Mouse (Mus musculus) lung, adult 18-20 months (tissue): ENCODE data around the gene Eva1b.

Source experiments
- DNase-seq, 2 experiments: peaks; one replicate each; pipeline ENCODE4 v3.0.0; 2022; ENCODE audit warnings: mixed read lengths in 2 of 2

Gene Eva1b

GRCm38 (mm10) chr4:126147533-126148160, at the start of gene Eva1b:
Eva1b (plus strand) TSS chr4:126147744.
- DNase-seq: peak; percentile 76 to 78

GRCm38 (mm10) chr4:126099365-126099764, 48.2 kb upstream of the Eva1b start:
- no peak for DNase-seq

- DNase-seq: no peak
Measured at GRCm38 (mm10) chr4:126100764-126101163, 46.8 kb upstream of the Eva1b start.

GRCm38 (mm10) chr4:126102061-126102841, 45.3 kb upstream of the Eva1b start:
- DNase-seq: peak; percentile 67 to 68

DNA sequence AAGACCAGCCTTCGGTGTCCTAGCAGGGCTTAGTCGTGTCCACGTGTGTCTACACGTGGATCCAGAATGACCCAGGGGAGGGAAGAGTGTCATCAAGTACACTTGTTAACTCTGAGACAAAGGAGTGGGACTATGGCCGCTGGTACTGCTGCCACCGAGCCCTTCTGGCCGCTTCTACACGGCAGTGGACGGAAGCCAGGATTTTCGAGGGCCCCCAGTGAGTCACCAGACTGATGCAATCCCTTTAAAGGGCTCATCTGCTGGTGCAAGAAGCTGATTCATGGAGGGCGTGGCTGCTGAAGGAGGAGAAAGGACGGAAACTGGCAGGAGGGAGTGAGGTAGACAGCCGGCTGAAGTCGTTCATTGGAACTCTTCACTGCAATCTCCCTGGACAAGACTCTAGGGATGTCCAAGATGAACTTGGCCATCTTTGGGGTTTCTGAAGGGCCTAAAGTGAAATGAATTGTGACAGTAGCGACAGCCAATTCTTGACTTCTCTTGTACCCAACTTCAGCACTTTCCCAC, 44.4 kb upstream of the Eva1b start:
- peak; percentile 97 to 98 for DNase-seq

GRCm38 (mm10) chr4:126103590-126104068, 43.9 kb upstream of the Eva1b start, which contains the start of gene Stk40:
Stk40 (plus strand) TSS chr4:126103957.
- DNase-seq: peak; percentile 95 to 97

- DNase-seq: peak; percentile 65 to 72
Measured at GRCm38 (mm10) chr4:126104261-126105075, 43.1 kb upstream of the Eva1b start.

GRCm38 (mm10) chr4:126105131-126105783, 42.3 kb upstream of the Eva1b start:
- no peak for DNase-seq

DNA sequence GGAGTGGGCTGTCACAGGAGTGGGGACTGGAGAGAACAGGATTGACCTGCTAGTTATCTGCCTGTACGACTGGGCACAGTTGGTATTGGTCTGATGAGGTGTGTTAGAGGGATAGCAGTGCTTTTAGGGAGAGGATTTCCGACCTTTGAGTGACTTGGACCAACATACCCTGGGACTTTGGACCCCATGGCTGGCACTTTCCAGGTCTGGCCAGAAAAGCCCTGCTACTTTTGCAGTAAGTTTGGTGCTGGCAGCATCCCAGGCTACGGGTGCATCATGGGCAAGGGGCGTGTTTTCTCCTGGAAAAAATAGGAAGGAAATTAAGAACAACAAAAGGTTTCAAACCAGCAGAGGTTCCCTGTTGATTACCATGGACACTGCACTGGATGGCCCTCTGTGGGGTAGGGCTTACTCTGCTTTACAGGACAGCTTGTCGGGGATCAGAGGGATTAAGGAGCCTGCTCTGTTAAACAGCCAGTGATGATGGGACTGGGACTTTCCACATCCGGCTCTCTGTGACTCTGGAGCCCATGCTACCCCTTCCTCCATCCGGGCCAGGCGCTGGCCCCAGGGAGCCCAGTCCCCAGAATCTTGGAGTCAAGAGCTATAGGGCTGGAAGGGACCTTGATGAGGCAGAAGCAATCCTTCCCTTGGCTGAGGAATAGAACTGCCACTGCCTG, 39.3 kb upstream of the Eva1b start:
- DNase-seq: no peak

GRCm38 (mm10) chr4:126109613-126110373, 37.8 kb upstream of the Eva1b start:
- DNase-seq: peak; percentile 40 to 59

DNA sequence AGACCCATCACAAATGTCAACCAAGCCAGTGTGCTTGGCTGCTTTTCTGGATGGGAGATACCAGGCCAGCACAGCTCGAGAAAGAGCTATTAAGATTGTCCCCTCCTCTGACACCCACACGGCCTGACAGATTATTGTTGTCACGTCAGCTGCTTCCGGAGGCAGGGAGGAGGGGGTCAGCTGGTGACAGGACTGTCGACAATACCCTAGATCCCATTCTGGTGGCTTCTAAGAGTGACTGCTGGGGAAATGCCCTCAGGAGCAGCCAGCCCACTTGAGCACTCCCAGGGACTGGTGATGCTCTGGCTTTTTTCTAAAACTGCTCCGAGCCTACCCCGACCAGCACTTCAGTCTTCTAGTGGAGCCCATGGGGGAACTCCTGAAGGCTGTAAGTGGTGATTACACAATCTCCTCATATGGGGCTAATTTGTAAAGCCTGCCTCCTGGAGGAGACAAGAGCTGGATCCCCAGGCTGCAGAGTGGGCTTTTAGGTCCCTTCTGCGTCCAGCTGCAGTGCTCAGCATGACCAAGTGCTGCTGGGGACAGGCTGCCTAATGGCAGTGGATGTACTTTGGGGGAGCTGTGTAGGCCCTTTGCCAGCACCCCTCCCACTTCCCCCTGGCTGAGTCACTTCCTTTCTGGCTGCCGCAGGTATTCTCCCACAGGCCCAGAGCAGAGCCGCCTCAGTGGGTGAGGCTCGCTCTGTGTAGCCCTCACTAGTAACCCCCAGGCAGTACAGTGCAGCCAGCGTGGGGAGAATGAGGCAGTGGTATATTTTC, 37.0 kb upstream of the Eva1b start:
- DNase-seq: peak; percentile 92 to 93

DNA sequence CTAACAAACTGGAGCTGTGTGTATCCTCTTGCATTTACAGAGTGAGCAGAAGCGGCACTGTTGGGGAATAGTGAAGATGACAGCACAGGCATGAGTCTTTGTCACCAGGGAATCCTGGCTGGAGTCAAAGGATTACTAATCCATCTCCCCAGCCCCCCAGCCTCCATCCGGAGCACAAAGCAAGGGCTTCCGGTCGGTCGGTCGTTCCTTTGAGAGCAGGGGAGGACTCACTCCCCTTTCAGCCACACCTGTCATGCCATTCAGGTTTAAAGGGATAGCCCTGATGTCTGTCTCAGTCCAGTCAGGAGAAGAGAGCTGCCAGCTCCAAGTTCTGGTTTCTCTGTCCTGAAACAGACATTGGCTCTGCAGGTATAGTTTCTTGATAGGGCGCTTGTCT, 36.4 kb upstream of the Eva1b start:
- peak in 1 of 2 experiments; percentile 55 for DNase-seq

GRCm38 (mm10) chr4:126113243-126113642, 34.3 kb upstream of the Eva1b start:
- no peak for DNase-seq

- DNase-seq: peak; percentile 37 to 53
Measured at GRCm38 (mm10) chr4:126113943-126114342, 33.6 kb upstream of the Eva1b start.

DNA sequence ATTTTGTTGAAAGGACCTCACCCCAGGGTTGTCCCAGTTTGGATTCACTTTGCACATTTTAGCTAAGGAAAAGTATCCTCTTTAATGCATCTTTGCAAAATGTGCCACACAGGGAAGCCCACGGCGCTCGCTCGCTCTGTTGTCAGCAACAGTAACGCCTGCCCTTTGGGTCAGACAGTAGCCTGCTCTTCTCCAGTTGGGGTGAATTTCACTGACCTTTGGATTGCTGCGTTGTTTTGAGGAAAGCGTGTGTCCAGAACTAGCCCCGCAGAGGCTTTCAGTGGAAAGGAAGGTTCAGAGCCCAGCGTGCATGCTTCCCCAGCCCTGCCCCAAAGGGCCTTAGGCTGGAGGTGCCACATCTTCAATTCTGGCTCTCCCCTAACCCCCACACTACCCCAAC, 32.1 kb upstream of the Eva1b start:
- DNase-seq: no peak

GRCm38 (mm10) chr4:126115871-126116521, 31.5 kb upstream of the Eva1b start:
- no peak for DNase-seq

GRCm38 (mm10) chr4:126117116-126117515, 30.4 kb upstream of the Eva1b start:
- DNase-seq: no peak

GRCm38 (mm10) chr4:126118651-126119050, 28.9 kb upstream of the Eva1b start:
- no peak for DNase-seq

DNA sequence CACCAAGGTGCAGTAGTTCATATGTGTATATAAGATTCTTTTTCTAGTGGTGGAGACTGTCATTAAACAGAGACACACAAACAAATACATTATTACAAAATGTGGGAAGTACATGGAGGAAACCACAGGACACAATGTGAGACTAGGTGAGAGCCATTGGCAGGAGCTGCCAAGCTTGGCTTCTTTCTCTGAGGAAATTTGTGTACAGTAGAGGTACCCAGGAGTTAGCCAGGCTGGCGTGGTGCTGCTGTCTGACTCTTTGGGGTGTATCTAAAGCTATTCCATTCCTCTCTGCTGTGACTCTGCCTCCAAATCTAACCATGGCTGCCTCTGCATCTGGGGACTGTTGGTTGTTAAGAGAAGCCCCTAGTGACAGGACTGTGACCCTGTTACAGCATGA, 28.5 kb upstream of the Eva1b start:
- DNase-seq: no peak

GRCm38 (mm10) chr4:126120052-126120451, 27.5 kb upstream of the Eva1b start:
- no peak for DNase-seq
